Mouse (Mus musculus): Measurements from ENCODE around the gene Gprc5b. TPM values are rescaled to one million over a fixed set of nuclear protein-coding genes. Genes with fewer than 3 reads are reported as not detected.

Gene Gprc5b
- polyA plus RNA-seq, 1 experiment from 2014 or later, result 9.5 TPM

- Histone ChIP-seq H3K27ac (replicated peaks; ENCODE audit: low read depth, low read length) (no peak overlapping the region), H3K36me3 (ENCODE audit: control insufficient read depth, insufficient read depth, low read length) (no peaks in the 10 kb centered on the region), H3K4me2 (ENCODE audit: low read depth, severe bottlenecking) (no peak overlapping the region), H3K4me3 (ENCODE audit: low read depth, low read length) (no peak overlapping the region), H3K4me1 (ENCODE audit: control insufficient read depth, insufficient read depth, low read length) (no peaks in the 10 kb centered on the region), H3K27me3 (ENCODE audit: control insufficient read depth, insufficient read depth, low read length) (no peaks in the 10 kb centered on the region), H3K9me3 (ENCODE audit: control insufficient read depth, low read length) (no peaks in the 10 kb centered on the region), H3K9ac (ENCODE audit: low read length) (no peak overlapping the region)
- DNase-seq (ENCODE audit: low spot score), result no peak
- ATAC-seq (ENCODE audit: insufficient number of reproducible peaks, low FRiP score, low TSS enrichment, low read depth), result no peak
- WGBS, result 82% methylated on average over 5 of the region's 5 CpGs
Measured at GRCm38 (mm10) chr7:118972306-118972705, 22.7 kb downstream of the Gprc5b start.

GRCm38 (mm10) chr7:118971499-118971898 is 23.5 kb downstream of the Gprc5b start:
- Histone ChIP-seq H3K27me3 (ENCODE audit: control insufficient read depth, insufficient read depth, low read length) (no peaks in the 10 kb centered on the region), H3K9ac (ENCODE audit: low read length) (no peak overlapping the region), H3K9me3 (ENCODE audit: control insufficient read depth, low read length) (no peaks in the 10 kb centered on the region), H3K4me1 (ENCODE audit: control insufficient read depth, insufficient read depth, low read length) (no peaks in the 10 kb centered on the region), H3K4me2 (ENCODE audit: low read depth, severe bottlenecking) (no peak overlapping the region), H3K36me3 (ENCODE audit: control insufficient read depth, insufficient read depth, low read length) (no peaks in the 10 kb centered on the region), H3K4me3 (ENCODE audit: low read depth, low read length) (no peak overlapping the region), H3K27ac (replicated peaks; ENCODE audit: low read depth, low read length) (no peak overlapping the region)
- DNase-seq (ENCODE audit: low spot score) (no peak), ATAC-seq (ENCODE audit: insufficient number of reproducible peaks, low FRiP score, low TSS enrichment, low read depth) (no peak)
- WGBS, result 86% methylated on average over 8 of the region's 8 CpGs

GRCm38 (mm10) chr7:118968870-118969269 is 26.1 kb downstream of the Gprc5b start:
- Histone ChIP-seq H3K4me3 (ENCODE audit: low read depth, low read length) (no peak overlapping the region), H3K9ac (ENCODE audit: low read length) (no peak overlapping the region), H3K27ac (replicated peaks; ENCODE audit: low read depth, low read length) (no peak overlapping the region), H3K27me3 (ENCODE audit: control insufficient read depth, insufficient read depth, low read length) (no peaks in the 10 kb centered on the region), H3K4me1 (ENCODE audit: control insufficient read depth, insufficient read depth, low read length) (no peaks in the 10 kb centered on the region), H3K4me2 (ENCODE audit: low read depth, severe bottlenecking) (no peak overlapping the region), H3K9me3 (ENCODE audit: control insufficient read depth, low read length) (no peaks in the 10 kb centered on the region), H3K36me3 (ENCODE audit: control insufficient read depth, insufficient read depth, low read length) (no peaks in the 10 kb centered on the region)
- 86% methylated on average over 3 of the region's 3 CpGs for WGBS
- DNase-seq (ENCODE audit: low spot score) (no peak), ATAC-seq (ENCODE audit: insufficient number of reproducible peaks, low FRiP score, low TSS enrichment, low read depth) (no peak)

- H3K27ac ChIP-seq (replicated peaks; ENCODE audit: low read depth, low read length), result no peak overlapping the region
- H3K4me3 ChIP-seq (ENCODE audit: low read depth, low read length), result no peak overlapping the region
- no peaks in the 10 kb centered on the region for H3K27me3 ChIP-seq (ENCODE audit: control insufficient read depth, insufficient read depth, low read length)
- no peak overlapping the region for H3K9ac ChIP-seq (ENCODE audit: low read length)
- ATAC-seq (ENCODE audit: insufficient number of reproducible peaks, low FRiP score, low TSS enrichment, low read depth) (no peak), DNase-seq (ENCODE audit: low spot score) (no peak)
- WGBS, result 19% methylated on average over 7 of the region's 7 CpGs
- H3K36me3 ChIP-seq (ENCODE audit: control insufficient read depth, insufficient read depth, low read length), result no peaks in the 10 kb centered on the region
- H3K4me1 ChIP-seq (ENCODE audit: control insufficient read depth, insufficient read depth, low read length), result no peaks in the 10 kb centered on the region
- no peaks in the 10 kb centered on the region for H3K9me3 ChIP-seq (ENCODE audit: control insufficient read depth, low read length)
- no peak overlapping the region for H3K4me2 ChIP-seq (ENCODE audit: low read depth, severe bottlenecking)
Measured at GRCm38 (mm10) chr7:118965198-118965597, 29.8 kb downstream of the Gprc5b start.

- no peak for DNase-seq (ENCODE audit: low spot score)
- no peak overlapping the region for H3K9ac ChIP-seq (ENCODE audit: low read length)
- ATAC-seq (ENCODE audit: insufficient number of reproducible peaks, low FRiP score, low TSS enrichment, low read depth), result no peak
- H3K4me2 ChIP-seq (ENCODE audit: low read depth, severe bottlenecking), result no peak overlapping the region
- H3K4me3 ChIP-seq (ENCODE audit: low read depth, low read length), result no peak overlapping the region
- no peak overlapping the region for H3K27ac ChIP-seq (replicated peaks; ENCODE audit: low read depth, low read length)
- H3K9me3 ChIP-seq (ENCODE audit: control insufficient read depth, low read length), result no peaks in the 10 kb centered on the region
- H3K27me3 ChIP-seq (ENCODE audit: control insufficient read depth, insufficient read depth, low read length), result no peaks in the 10 kb centered on the region
- 2% methylated on average over 3 of the region's 3 CpGs for WGBS
- H3K4me1 ChIP-seq (ENCODE audit: control insufficient read depth, insufficient read depth, low read length), result no peaks in the 10 kb centered on the region
- H3K36me3 ChIP-seq (ENCODE audit: control insufficient read depth, insufficient read depth, low read length), result no peaks in the 10 kb centered on the region
Measured at GRCm38 (mm10) chr7:118964777-118965176, 30.2 kb downstream of the Gprc5b start.

GRCm38 (mm10) chr7:118959209-118959608 is 35.8 kb downstream of the Gprc5b start:
- H3K9me3 ChIP-seq (ENCODE audit: control insufficient read depth, low read length), result no peaks in the 10 kb centered on the region
- no peak overlapping the region for H3K27ac ChIP-seq (replicated peaks; ENCODE audit: low read depth, low read length)
- no peak overlapping the region for H3K4me3 ChIP-seq (ENCODE audit: low read depth, low read length)
- H3K36me3 ChIP-seq (ENCODE audit: control insufficient read depth, insufficient read depth, low read length), result no peaks in the 10 kb centered on the region
- no peaks in the 10 kb centered on the region for H3K4me1 ChIP-seq (ENCODE audit: control insufficient read depth, insufficient read depth, low read length)
- DNase-seq (ENCODE audit: low spot score), result no peak
- H3K4me2 ChIP-seq (ENCODE audit: low read depth, severe bottlenecking), result no peak overlapping the region
- H3K27me3 ChIP-seq (ENCODE audit: control insufficient read depth, insufficient read depth, low read length), result no peaks in the 10 kb centered on the region
- WGBS, result 54% methylated on average over 7 of the region's 7 CpGs
- no peak for ATAC-seq (ENCODE audit: insufficient number of reproducible peaks, low FRiP score, low TSS enrichment, low read depth)
- H3K9ac ChIP-seq (ENCODE audit: low read length), result no peak overlapping the region

GRCm38 (mm10) chr7:118956616-118957246 is 38.3 kb downstream of the Gprc5b start:
- Histone ChIP-seq H3K27me3 (ENCODE audit: control insufficient read depth, insufficient read depth, low read length) (no peaks in the 10 kb centered on the region), H3K4me2 (ENCODE audit: low read depth, severe bottlenecking) (no peak overlapping the region), H3K27ac (replicated peaks; ENCODE audit: low read depth, low read length) (no peak overlapping the region), H3K4me1 (ENCODE audit: control insufficient read depth, insufficient read depth, low read length) (no peaks in the 10 kb centered on the region), H3K36me3 (ENCODE audit: control insufficient read depth, insufficient read depth, low read length) (no peaks in the 10 kb centered on the region), H3K4me3 (ENCODE audit: low read depth, low read length) (no peak overlapping the region), H3K9ac (ENCODE audit: low read length) (no peak overlapping the region), H3K9me3 (ENCODE audit: control insufficient read depth, low read length) (no peaks in the 10 kb centered on the region)
- DNase-seq (ENCODE audit: low spot score) (no peak), ATAC-seq (ENCODE audit: insufficient number of reproducible peaks, low FRiP score, low TSS enrichment, low read depth) (no peak)
- 90% methylated on average over 4 of the region's 4 CpGs for WGBS

GRCm38 (mm10) chr7:118954968-118955367 is 40.0 kb downstream of the Gprc5b start:
- Histone ChIP-seq H3K4me3 (ENCODE audit: low read depth, low read length) (no peak overlapping the region), H3K9ac (ENCODE audit: low read length) (no peak overlapping the region), H3K4me1 (ENCODE audit: control insufficient read depth, insufficient read depth, low read length) (no peaks in the 10 kb centered on the region), H3K9me3 (ENCODE audit: control insufficient read depth, low read length) (no peaks in the 10 kb centered on the region), H3K27me3 (ENCODE audit: control insufficient read depth, insufficient read depth, low read length) (no peaks in the 10 kb centered on the region), H3K36me3 (ENCODE audit: control insufficient read depth, insufficient read depth, low read length) (no peaks in the 10 kb centered on the region), H3K4me2 (ENCODE audit: low read depth, severe bottlenecking) (no peak overlapping the region), H3K27ac (replicated peaks; ENCODE audit: low read depth, low read length) (no peak overlapping the region)
- WGBS, result 92% methylated on average over 1 of the region's 1 CpGs
- DNase-seq (ENCODE audit: low spot score), result no peak
- ATAC-seq (ENCODE audit: insufficient number of reproducible peaks, low FRiP score, low TSS enrichment, low read depth), result no peak
